ENCODE assay signal across 9 mouse cellular contexts in genomic region chr6:53143846-53144584, GRCm38 (mm10).
DNase-seq lines count a peak whose midpoint lies in the region; TF ChIP-seq lines count a peak whose summit lies in the region.
"Had no signal": no experiment of that assay in that cellular context is flagged by ENCODE, and none has a peak within 500 bp of the region (broad histone marks: within the 10 kb centered on the region; RNA-seq: fewer than 3 reads in every experiment).

No protein-coding gene starts in this region.

- no peaks in the 10 kb centered on the region for H3K36me3 ChIP-seq in heart, embryonic 10.5 days
- no peaks in the 10 kb centered on the region for H3K36me3 ChIP-seq in E14TG2a.4 (ENCODE audit: insufficient read depth, low read length)
- H3K36me3 ChIP-seq: limb, embryonic 15.5 days had no signal

- H3K27me3 ChIP-seq in heart, embryonic 10.5 days (ENCODE audit: insufficient read depth, poor library complexity, severe bottlenecking), result no peaks in the 10 kb centered on the region
- no peaks in the 10 kb centered on the region for H3K27me3 ChIP-seq in E14TG2a.4 (ENCODE audit: insufficient read depth, low read length)
- H3K27me3 ChIP-seq: limb, embryonic 15.5 days had no signal

- no peak overlapping the region for H3K4me3 ChIP-seq in heart, embryonic 10.5 days
- no peak overlapping the region for H3K4me3 ChIP-seq in E14TG2a.4 (replicated peaks; ENCODE audit: low read length)
- H3K4me3 ChIP-seq: limb, embryonic 15.5 days had no signal

- WGBS in heart, embryonic 10.5 days, result 24% methylated on average over 4 of the region's 4 CpGs

- peak; percentile 81 for DNase-seq in heart, embryonic 10.5 days (ENCODE audit: low spot score)
- DNase-seq in heart, postnatal 25 days (ENCODE audit: low spot score), result no peak
- DNase-seq in cerebellum, adult 9-11 months, result peak; percentile 25
- peak; percentile 10 to 20 for DNase-seq in frontal cortex, postnatal 25 days (ENCODE audit: low spot score in 2 of 2)
- DNase-seq in layer of hippocampus, adult 8-10 months (ENCODE audit: low spot score in 2 of 2), result peak; percentile 16 to 34
- DNase-seq in lung, postnatal 4 days, result peak; percentile 42 to 48
- DNase-seq in thymus, postnatal 25 days, result peak; percentile 20

- H3K4me1 ChIP-seq in heart, embryonic 10.5 days, result peaks cover 5% of the 10 kb centered on the region; the same call in 1 of the 2 replicates
- H3K4me1 ChIP-seq in E14TG2a.4 (replicated peaks; ENCODE audit: low read depth, low read length), result no peaks in the 10 kb centered on the region
- H3K4me1 ChIP-seq: limb, embryonic 15.5 days had no signal

- intact Hi-C loops in heart, postnatal 25 days (cut with DNase I), result loop anchor here (5.0 kb wide), 2 partner anchors 112 to 887 kb away; no protein-coding TSS in a partner anchor

- H3K9me3 ChIP-seq in heart, embryonic 10.5 days, result no peaks in the 10 kb centered on the region
- no peaks in the 10 kb centered on the region for H3K9me3 ChIP-seq in E14TG2a.4 (ENCODE audit: low read length)
- H3K9me3 ChIP-seq: limb, embryonic 15.5 days had no signal

- H3K27ac ChIP-seq in heart, embryonic 10.5 days, result no peak overlapping the region
- H3K27ac ChIP-seq: limb, embryonic 15.5 days had no signal

- TF ChIP-seq CTCF in E14TG2a.4 (conservative IDR thresholded peaks at IDR 0.05; ENCODE audit: low read length), result peak; percentile 84
